Mouse (Mus musculus): Measurements from ENCODE around the gene Gm49711. TPM values are rescaled to one million over a fixed set of nuclear protein-coding genes. Genes with fewer than 3 reads are reported as not detected.
A peak's percentile ranks its signal among the peaks of the same experiment; 100 is the strongest.

The Gm49711 gene
- polyA plus RNA-seq, 1 experiment from 2014 or later: 0.35 TPM

GRCm38 (mm10) chr16:92158021-92158455 lies 99.9 kb downstream of the Gm49711 start:
- no peaks in the 10 kb centered on the region for H3K9me3 ChIP-seq
- H3K27me3 ChIP-seq: no peaks in the 10 kb centered on the region
- peak overlapping the region; percentile 81 for H3K4me2 ChIP-seq (replicated peaks)
- ATAC-seq (ENCODE audit: insufficient number of reproducible peaks, insufficient read depth, low FRiP score, low TSS enrichment): peak; percentile 22; the same call in 1 of the 2 replicates
- WGBS: 7% methylated on average over 14 of the region's 14 CpGs
- H3K36me3 ChIP-seq: no peaks in the 10 kb centered on the region
- H3K9ac ChIP-seq: peak overlapping the region; percentile 52
- peak overlapping the region; percentile 66 for H3K27ac ChIP-seq
- H3K4me3 ChIP-seq: peak overlapping the region; percentile 42
- peaks cover 17% of the 10 kb centered on the region for H3K4me1 ChIP-seq

DNA sequence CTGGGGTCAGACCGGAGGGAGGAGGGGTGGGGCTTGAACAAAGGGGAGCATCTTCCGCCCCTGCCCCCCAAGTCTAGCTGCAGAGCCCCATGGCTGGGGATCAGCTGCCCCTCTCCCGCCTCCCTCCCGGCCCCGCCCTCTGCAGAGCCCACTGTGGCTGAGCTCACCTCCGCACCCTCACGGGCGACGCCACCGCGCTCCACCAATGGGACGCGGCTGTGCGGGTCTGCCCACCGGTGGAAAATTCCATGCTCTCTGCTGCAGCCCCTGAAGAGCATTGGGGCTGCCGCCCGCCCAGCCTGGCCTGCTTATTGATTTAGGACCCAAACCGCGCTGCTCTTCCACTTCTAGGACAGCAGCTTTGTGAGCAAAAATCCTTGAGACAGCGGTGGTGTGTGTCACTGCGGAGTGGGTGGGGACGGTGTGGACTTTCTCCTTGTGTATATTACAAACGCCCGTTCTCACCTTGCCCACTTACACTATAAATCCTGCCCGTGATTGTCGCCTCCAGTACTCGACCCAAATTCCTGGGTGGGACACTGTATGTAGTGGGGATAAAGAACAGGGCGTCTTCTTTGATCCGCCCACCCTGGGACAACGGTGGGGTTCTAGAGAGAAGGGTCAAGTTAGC lies 100.5 kb downstream of the Gm49711 start:
- H3K4me3 ChIP-seq: peak overlapping the region; percentile 42
- 4% methylated on average over 25 of the region's 30 CpGs for WGBS
- H3K9ac ChIP-seq: peak overlapping the region; percentile 52
- no peaks in the 10 kb centered on the region for H3K36me3 ChIP-seq
- peak overlapping the region; percentile 66 for H3K27ac ChIP-seq
- no peaks in the 10 kb centered on the region for H3K27me3 ChIP-seq
- peak; percentile 94 for ATAC-seq (ENCODE audit: insufficient number of reproducible peaks, insufficient read depth, low FRiP score, low TSS enrichment)
- H3K9me3 ChIP-seq: no peaks in the 10 kb centered on the region
- peak overlapping the region; percentile 81 for H3K4me2 ChIP-seq (replicated peaks)
- peaks cover 17% of the 10 kb centered on the region for H3K4me1 ChIP-seq

GRCm38 (mm10) chr16:92159114-92159513 lies 101.0 kb downstream of the Gm49711 start:
- peak overlapping the region; percentile 42 for H3K4me3 ChIP-seq
- H3K4me1 ChIP-seq: peaks cover 17% of the 10 kb centered on the region
- peak overlapping the region; percentile 66; the same call in 1 of the 2 replicates for H3K27ac ChIP-seq
- no peak for ATAC-seq (ENCODE audit: insufficient number of reproducible peaks, insufficient read depth, low FRiP score, low TSS enrichment)
- H3K9me3 ChIP-seq: no peaks in the 10 kb centered on the region
- no peaks in the 10 kb centered on the region for H3K27me3 ChIP-seq
- H3K36me3 ChIP-seq: no peaks in the 10 kb centered on the region
- peak overlapping the region; percentile 81 for H3K4me2 ChIP-seq (replicated peaks)
- H3K9ac ChIP-seq: peak overlapping the region; percentile 52; the same call in 1 of the 2 replicates
- WGBS: 46% methylated on average over 6 of the region's 6 CpGs

DNA sequence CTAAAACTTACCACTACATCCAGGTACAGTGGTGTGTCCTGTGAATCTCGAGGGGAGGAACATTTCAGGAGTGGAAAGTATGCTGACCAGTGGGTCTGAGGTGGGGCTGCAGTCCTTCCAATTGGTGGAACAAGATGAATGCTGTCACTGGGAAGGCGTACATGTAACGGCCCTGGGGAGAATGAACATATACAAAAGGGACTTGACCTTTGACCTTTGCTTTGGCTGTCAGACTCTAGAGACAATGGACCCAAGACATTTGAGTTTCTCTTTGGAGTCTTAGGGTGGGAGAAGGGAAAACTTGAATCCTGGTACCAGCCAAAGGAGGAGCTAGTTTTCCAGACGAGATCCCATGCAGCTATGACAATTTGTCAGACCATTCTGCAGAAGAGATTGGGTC lies 104.2 kb downstream of the Gm49711 start:
- Histone ChIP-seq H3K27ac (no peak overlapping the region), H3K36me3 (no peaks in the 10 kb centered on the region), H3K9ac (no peak overlapping the region), H3K4me1 (peaks cover 17% of the 10 kb centered on the region), H3K4me3 (no peak overlapping the region), H3K27me3 (no peaks in the 10 kb centered on the region), H3K4me2 (replicated peaks) (no peak overlapping the region), H3K9me3 (no peaks in the 10 kb centered on the region)
- WGBS: 69% methylated on average over 4 of the region's 4 CpGs
- no peak for ATAC-seq (ENCODE audit: insufficient number of reproducible peaks, insufficient read depth, low FRiP score, low TSS enrichment)

DNA sequence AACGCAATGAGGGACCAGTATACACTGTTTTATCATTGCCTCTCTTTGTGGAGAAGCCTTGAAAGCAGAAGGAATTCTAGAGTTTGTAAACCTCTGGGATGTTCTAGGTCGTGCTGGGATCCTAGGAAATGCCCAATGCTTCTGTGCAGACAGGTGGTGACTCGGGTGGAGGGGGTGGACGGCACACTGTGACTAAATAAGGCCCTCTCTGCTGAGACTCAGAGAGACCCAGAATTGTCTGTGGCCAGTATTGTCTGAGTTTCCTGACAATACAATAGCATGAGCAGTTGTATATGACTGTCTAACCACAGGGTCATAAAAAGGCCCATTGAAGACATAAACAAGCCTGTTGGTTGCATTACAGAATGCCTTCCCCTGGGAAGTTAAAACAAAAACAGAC lies 105.4 kb downstream of the Gm49711 start:
- no peak overlapping the region for H3K4me3 ChIP-seq
- no peaks in the 10 kb centered on the region for H3K36me3 ChIP-seq
- no peak overlapping the region for H3K27ac ChIP-seq
- H3K4me1 ChIP-seq: peaks cover 7% of the 10 kb centered on the region
- no peak overlapping the region for H3K4me2 ChIP-seq (replicated peaks)
- ATAC-seq (ENCODE audit: insufficient number of reproducible peaks, insufficient read depth, low FRiP score, low TSS enrichment): no peak
- 78% methylated on average over 4 of the region's 4 CpGs for WGBS
- no peaks in the 10 kb centered on the region for H3K27me3 ChIP-seq
- no peaks in the 10 kb centered on the region for H3K9me3 ChIP-seq
- no peak overlapping the region for H3K9ac ChIP-seq

GRCm38 (mm10) chr16:92176052-92176451 lies 117.9 kb downstream of the Gm49711 start:
- H3K4me3 ChIP-seq: no peak overlapping the region
- no peak for ATAC-seq (ENCODE audit: insufficient number of reproducible peaks, insufficient read depth, low FRiP score, low TSS enrichment)
- H3K36me3 ChIP-seq: no peaks in the 10 kb centered on the region
- H3K4me1 ChIP-seq: 0 out of 2 replicates have a peak, but pooled peaks cover 5% of the 10 kb centered on the region
- 39% methylated on average over 1 of the region's 1 CpGs for WGBS
- no peak overlapping the region for H3K4me2 ChIP-seq (replicated peaks)
- H3K27me3 ChIP-seq: no peaks in the 10 kb centered on the region
- H3K9ac ChIP-seq: no peak overlapping the region
- H3K27ac ChIP-seq: no peak overlapping the region
- no peaks in the 10 kb centered on the region for H3K9me3 ChIP-seq

- no peak for ATAC-seq (ENCODE audit: insufficient number of reproducible peaks, insufficient read depth, low FRiP score, low TSS enrichment)
- WGBS: 96% methylated on average over 1 of the region's 1 CpGs
- Histone ChIP-seq H3K27me3 (no peaks in the 10 kb centered on the region), H3K27ac (no peak overlapping the region), H3K9me3 (no peaks in the 10 kb centered on the region), H3K4me2 (replicated peaks) (no peak overlapping the region), H3K4me3 (no peak overlapping the region), H3K4me1 (0 out of 2 replicates have a peak, but pooled peaks cover 5% of the 10 kb centered on the region), H3K9ac (no peak overlapping the region), H3K36me3 (no peaks in the 10 kb centered on the region)
Observed at GRCm38 (mm10) chr16:92177718-92178117, 119.6 kb downstream of the Gm49711 start.

- Histone ChIP-seq H3K4me2 (replicated peaks) (no peak overlapping the region), H3K4me1 (0 out of 2 replicates have a peak, but pooled peaks cover 5% of the 10 kb centered on the region), H3K27me3 (no peaks in the 10 kb centered on the region), H3K9me3 (no peaks in the 10 kb centered on the region), H3K4me3 (no peak overlapping the region), H3K9ac (no peak overlapping the region), H3K27ac (no peak overlapping the region), H3K36me3 (no peaks in the 10 kb centered on the region)
- WGBS: 69% methylated on average over 8 of the region's 8 CpGs
- ATAC-seq (ENCODE audit: insufficient number of reproducible peaks, insufficient read depth, low FRiP score, low TSS enrichment): no peak
Observed at GRCm38 (mm10) chr16:92179306-92179705, 121.2 kb downstream of the Gm49711 start.

DNA sequence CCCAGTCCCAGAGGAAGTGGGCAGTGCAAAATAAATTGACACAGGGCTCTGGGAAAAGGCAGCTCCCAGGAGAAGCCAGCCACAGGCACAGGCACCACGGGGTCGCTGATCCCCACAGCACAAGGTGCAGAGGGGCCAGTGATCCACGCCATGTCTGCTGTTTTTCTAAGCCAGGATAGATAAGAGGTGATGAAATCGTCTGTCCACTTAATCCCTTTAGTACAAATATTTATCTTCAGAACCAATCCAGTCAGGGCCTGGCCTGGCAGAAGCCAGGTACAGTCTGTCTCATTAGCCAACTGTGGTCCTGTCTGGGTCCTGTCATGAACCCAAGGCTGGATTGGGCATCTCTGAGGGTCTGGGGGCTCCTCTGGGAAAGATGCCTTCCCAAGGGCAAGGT lies 125.4 kb downstream of the Gm49711 start:
- Histone ChIP-seq H3K4me2 (replicated peaks) (no peak overlapping the region), H3K9ac (no peak overlapping the region), H3K27me3 (no peaks in the 10 kb centered on the region), H3K27ac (no peak overlapping the region), H3K36me3 (no peaks in the 10 kb centered on the region), H3K4me3 (no peak overlapping the region), H3K9me3 (no peaks in the 10 kb centered on the region), H3K4me1 (no peaks in the 10 kb centered on the region)
- 62% methylated on average over 4 of the region's 4 CpGs for WGBS
- no peak for ATAC-seq (ENCODE audit: insufficient number of reproducible peaks, insufficient read depth, low FRiP score, low TSS enrichment)

DNA sequence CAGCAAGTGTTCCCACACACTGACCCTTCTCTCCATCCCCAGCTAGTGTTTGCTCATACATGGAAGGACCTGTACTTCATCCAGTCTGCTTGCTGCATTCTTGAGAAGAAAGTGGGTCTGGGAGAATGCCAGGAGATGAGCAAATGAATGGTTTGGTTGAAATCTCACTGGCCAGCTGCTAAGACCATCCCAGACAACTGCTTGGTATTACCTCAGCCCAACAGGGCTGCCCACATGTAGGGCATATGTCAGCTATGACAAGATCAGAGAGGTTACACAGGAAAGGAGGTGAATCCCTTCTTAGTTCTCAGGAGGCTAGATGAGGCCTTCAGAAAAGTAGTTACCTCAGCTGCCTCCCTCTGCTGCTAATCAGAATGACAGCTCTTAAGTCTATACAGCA lies 132.5 kb downstream of the Gm49711 start:
- H3K4me2 ChIP-seq (replicated peaks): no peak overlapping the region
- H3K27me3 ChIP-seq: no peaks in the 10 kb centered on the region
- no peak overlapping the region for H3K9ac ChIP-seq
- H3K4me3 ChIP-seq: no peak overlapping the region
- H3K4me1 ChIP-seq: no peaks in the 10 kb centered on the region
- no peak overlapping the region for H3K27ac ChIP-seq
- H3K36me3 ChIP-seq: no peaks in the 10 kb centered on the region
- no peak for ATAC-seq (ENCODE audit: insufficient number of reproducible peaks, insufficient read depth, low FRiP score, low TSS enrichment)
- no peaks in the 10 kb centered on the region for H3K9me3 ChIP-seq

GRCm38 (mm10) chr16:92195094-92195493 lies 137.0 kb downstream of the Gm49711 start:
- H3K9ac ChIP-seq: no peak overlapping the region
- no peaks in the 10 kb centered on the region for H3K4me1 ChIP-seq
- H3K36me3 ChIP-seq: no peaks in the 10 kb centered on the region
- no peaks in the 10 kb centered on the region for H3K27me3 ChIP-seq
- H3K4me2 ChIP-seq (replicated peaks): no peak overlapping the region
- no peaks in the 10 kb centered on the region for H3K9me3 ChIP-seq
- no peak for ATAC-seq (ENCODE audit: insufficient number of reproducible peaks, insufficient read depth, low FRiP score, low TSS enrichment)
- 44% methylated on average over 6 of the region's 6 CpGs for WGBS
- no peak overlapping the region for H3K27ac ChIP-seq
- H3K4me3 ChIP-seq: no peak overlapping the region

DNA sequence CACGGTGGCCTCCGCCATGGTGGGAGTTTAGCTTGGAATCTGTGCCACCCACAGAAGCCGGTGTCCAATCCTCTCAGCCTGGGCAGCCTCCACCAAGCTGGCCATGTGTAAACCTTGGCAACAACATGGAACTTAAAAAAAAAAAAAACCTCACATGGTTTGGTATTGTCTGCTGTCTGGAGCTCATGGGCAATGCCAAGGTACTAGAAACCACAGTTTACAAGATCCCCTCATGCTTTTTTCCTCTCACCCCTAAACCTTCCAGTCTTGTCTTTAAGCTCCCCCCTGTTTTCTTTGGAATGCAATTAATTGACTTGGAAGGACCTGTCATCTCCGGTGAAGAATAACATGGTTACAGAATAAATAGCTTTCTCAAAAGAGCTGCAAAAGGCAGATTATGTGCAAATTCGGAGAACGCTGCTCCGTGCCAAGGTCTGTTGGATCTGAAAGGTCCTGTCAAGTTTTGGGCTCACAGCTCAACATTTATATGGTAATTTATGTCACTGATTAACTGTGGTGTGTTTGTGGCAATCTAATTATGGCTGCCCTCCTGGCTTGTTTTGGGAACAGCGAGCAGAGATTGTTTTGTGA lies 138.7 kb downstream of the Gm49711 start:
- Histone ChIP-seq H3K27me3 (no peaks in the 10 kb centered on the region), H3K27ac (no peak overlapping the region), H3K4me1 (no peaks in the 10 kb centered on the region), H3K9ac (no peak overlapping the region), H3K4me3 (no peak overlapping the region), H3K4me2 (replicated peaks) (no peak overlapping the region), H3K9me3 (no peaks in the 10 kb centered on the region), H3K36me3 (no peaks in the 10 kb centered on the region)
- ATAC-seq (ENCODE audit: insufficient number of reproducible peaks, insufficient read depth, low FRiP score, low TSS enrichment): no peak
- WGBS: 82% methylated on average over 8 of the region's 8 CpGs

All from embryonic facial prominence, embryonic 12.5 days (tissue).